Mouse (Mus musculus): ENCODE results near the gene Olfr283. TPM values are rescaled to one million over a fixed set of nuclear protein-coding genes. Genes with fewer than 3 reads are reported as not detected.
"Not testable (repeated sequence)": the region's sequence is repeated elsewhere in the genome, so short reads cannot be mapped to it uniquely, and the experiment has no call there.

Olfr283 gene
- polyA plus RNA-seq (2014; fragmentation: Nextera tagmentation; extraction: Ambion mirVana) = not detected in 2 replicates

DNA sequence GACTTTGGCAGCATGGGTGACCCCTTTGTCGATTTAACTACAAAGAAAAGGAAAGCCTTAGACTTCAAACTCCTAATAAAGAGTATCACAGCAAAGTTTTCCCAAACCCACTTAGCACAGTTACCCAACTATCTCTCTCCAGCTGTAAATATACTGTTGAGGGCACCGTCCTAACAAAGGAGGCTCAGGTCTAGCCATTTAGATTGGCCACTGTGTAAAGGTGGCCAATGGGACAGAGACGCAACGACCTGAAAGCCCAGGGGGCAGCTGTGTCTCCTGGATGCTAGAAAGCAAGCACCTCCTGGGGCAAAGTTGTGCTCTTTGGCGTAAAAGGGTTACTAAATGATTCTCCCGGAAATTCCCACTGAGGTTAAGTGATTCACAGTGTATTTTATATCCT lies at the start of gene Olfr283:
TSS of gene Olfr283 (minus strand) at position 101 of the 400 bp plus-strand sequence.
- Histone ChIP-seq H3K4me2 (ENCODE audit: low read depth, low read length) (no peak within 1 kb of the TSS), H3K9ac (replicated peaks; ENCODE audit: low read length) (no peak within 1 kb of the TSS), H3K4me3 (ENCODE audit: low read depth, low read length) (no peak within 1 kb of the TSS), H3K4me1 (ENCODE audit: control insufficient read depth, insufficient read depth, low read length) (no peaks in the 10 kb centered on the region), H3K9me3 (replicated peaks; ENCODE audit: control insufficient read depth, low read length) (no peaks in the 10 kb centered on the region), H3K27ac (replicated peaks; ENCODE audit: low read depth, low read length) (no peak within 1 kb of the TSS), H3K36me3 (replicated peaks; ENCODE audit: control insufficient read depth, insufficient read depth, low read depth, low read length) (no peaks in the 10 kb centered on the region), H3K27me3 (ENCODE audit: control insufficient read depth, insufficient read depth, low read length) (no peaks in the 10 kb centered on the region)
- ATAC-seq (replicated peaks; ENCODE audit: insufficient number of reproducible peaks, low FRiP score, low TSS enrichment, low read depth) (no peak), DNase-seq (ENCODE audit: low spot score) (no peak)
- 80% methylated on average over 6 of the region's 6 CpGs for WGBS

DNA sequence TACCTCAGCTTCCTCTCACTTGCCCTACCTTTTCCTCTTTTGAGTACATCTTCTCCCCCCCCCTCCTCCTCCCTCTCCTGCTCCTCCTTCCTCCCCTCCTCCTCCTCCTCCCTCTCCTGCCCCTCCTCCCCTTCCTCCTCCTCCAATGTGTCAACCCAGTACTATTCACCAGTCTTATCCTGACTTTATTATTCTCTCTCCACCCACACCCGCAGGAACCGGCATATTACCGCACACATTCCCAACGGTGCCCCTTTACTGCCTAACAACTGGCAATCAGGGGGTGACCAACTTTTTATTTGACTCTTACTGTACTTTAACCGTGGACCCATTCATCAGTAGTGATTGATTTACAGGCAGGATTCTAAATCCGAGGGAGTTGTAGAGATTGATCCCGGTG lies 44.4 kb upstream of the Olfr283 start:
- 91% methylated on average over 7 of the region's 7 CpGs for WGBS
- H3K9me3 ChIP-seq (replicated peaks; ENCODE audit: control insufficient read depth, low read length) = no peaks in the 10 kb centered on the region
- no peak overlapping the region for H3K4me2 ChIP-seq (ENCODE audit: low read depth, low read length)
- H3K4me3 ChIP-seq (ENCODE audit: low read depth, low read length) = no peak overlapping the region
- no peak overlapping the region for H3K9ac ChIP-seq (replicated peaks; ENCODE audit: low read length)
- no peaks in the 10 kb centered on the region for H3K27me3 ChIP-seq (ENCODE audit: control insufficient read depth, insufficient read depth, low read length)
- no peaks in the 10 kb centered on the region for H3K36me3 ChIP-seq (replicated peaks; ENCODE audit: control insufficient read depth, insufficient read depth, low read depth, low read length)
- ATAC-seq (replicated peaks; ENCODE audit: insufficient number of reproducible peaks, low FRiP score, low TSS enrichment, low read depth) (no peak), DNase-seq (ENCODE audit: low spot score) (no peak)
- no peak overlapping the region for H3K27ac ChIP-seq (replicated peaks; ENCODE audit: low read depth, low read length)
- H3K4me1 ChIP-seq (ENCODE audit: control insufficient read depth, insufficient read depth, low read length) = no peaks in the 10 kb centered on the region

DNA sequence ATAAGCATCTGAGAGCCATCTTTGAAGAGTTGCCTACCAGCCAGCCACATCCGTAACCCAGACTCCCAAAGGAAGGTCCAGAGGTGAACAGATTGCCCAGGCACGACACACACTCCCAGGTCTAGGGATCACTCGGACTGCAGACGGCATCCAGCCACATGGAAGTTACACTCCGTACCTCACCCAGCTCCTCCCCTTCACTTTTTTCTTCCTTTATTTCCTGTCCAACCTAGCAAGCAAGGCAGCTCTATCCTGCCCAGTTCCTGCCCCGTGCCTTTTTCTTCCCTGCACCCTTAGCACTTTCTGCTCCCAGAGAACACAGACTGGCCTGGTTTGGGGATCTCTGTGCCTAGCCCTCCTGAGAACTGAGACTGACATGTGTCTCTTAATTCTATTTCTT lies 44.0 kb upstream of the Olfr283 start:
- Histone ChIP-seq H3K4me1 (ENCODE audit: control insufficient read depth, insufficient read depth, low read length) (no peaks in the 10 kb centered on the region), H3K36me3 (replicated peaks; ENCODE audit: control insufficient read depth, insufficient read depth, low read depth, low read length) (no peaks in the 10 kb centered on the region), H3K9me3 (replicated peaks; ENCODE audit: control insufficient read depth, low read length) (no peaks in the 10 kb centered on the region), H3K4me3 (ENCODE audit: low read depth, low read length) (no peak overlapping the region), H3K4me2 (ENCODE audit: low read depth, low read length) (no peak overlapping the region), H3K27me3 (ENCODE audit: control insufficient read depth, insufficient read depth, low read length) (no peaks in the 10 kb centered on the region), H3K9ac (replicated peaks; ENCODE audit: low read length) (no peak overlapping the region), H3K27ac (replicated peaks; ENCODE audit: low read depth, low read length) (no peak overlapping the region)
- no peak for DNase-seq (ENCODE audit: low spot score)
- ATAC-seq (replicated peaks; ENCODE audit: insufficient number of reproducible peaks, low FRiP score, low TSS enrichment, low read depth) = no peak
- 34% methylated on average over 6 of the region's 6 CpGs for WGBS

DNA sequence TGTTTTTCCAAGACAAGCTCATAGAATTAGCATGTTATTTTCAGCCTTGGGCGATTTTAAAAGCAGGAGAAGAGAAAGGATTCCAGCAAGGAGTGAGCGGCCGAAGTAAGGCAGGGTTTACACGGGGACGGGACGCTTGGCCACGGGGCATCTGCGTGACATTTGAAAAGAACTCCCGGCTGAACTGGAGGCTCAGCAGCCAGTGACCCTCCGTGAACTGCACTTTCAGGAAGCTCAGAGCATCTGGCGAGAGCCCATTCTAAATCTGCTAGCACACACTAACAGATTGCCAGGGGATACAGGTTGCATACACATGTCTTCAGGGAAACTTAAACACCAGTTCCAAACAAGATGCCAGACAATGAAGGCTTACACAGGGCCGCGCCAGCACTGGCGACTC lies 43.6 kb upstream of the Olfr283 start:
- Histone ChIP-seq H3K9ac (replicated peaks; ENCODE audit: low read length) (no peak overlapping the region), H3K9me3 (replicated peaks; ENCODE audit: control insufficient read depth, low read length) (no peaks in the 10 kb centered on the region), H3K36me3 (replicated peaks; ENCODE audit: control insufficient read depth, insufficient read depth, low read depth, low read length) (no peaks in the 10 kb centered on the region), H3K27ac (replicated peaks; ENCODE audit: low read depth, low read length) (no peak overlapping the region), H3K4me1 (ENCODE audit: control insufficient read depth, insufficient read depth, low read length) (no peaks in the 10 kb centered on the region), H3K27me3 (ENCODE audit: control insufficient read depth, insufficient read depth, low read length) (no peaks in the 10 kb centered on the region), H3K4me2 (ENCODE audit: low read depth, low read length) (no peak overlapping the region), H3K4me3 (ENCODE audit: low read depth, low read length) (no peak overlapping the region)
- WGBS = 45% methylated on average over 14 of the region's 14 CpGs
- DNase-seq (ENCODE audit: low spot score) = peak; percentile 29
- no peak for ATAC-seq (replicated peaks; ENCODE audit: insufficient number of reproducible peaks, low FRiP score, low TSS enrichment, low read depth)

DNA sequence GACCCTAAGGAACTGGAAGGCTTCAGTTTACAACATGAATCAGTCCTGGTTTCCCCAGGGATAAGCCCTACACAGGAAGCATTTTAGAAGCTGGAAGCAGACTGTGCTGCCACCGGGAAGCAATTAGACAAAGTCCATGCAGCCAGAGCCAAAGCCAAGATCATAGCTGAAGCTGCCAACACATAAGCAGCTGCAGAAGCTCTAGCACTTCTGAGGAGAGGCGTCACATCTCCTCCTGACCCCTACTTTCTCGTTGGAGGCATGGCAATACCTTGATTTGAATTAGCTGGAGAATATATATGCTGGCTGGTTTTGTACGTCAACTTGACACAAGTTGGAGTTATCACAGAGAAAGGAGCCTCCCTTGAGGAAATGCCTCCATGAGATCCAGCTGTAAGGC lies 40.2 kb upstream of the Olfr283 start:
- no peak overlapping the region for H3K9ac ChIP-seq (replicated peaks; ENCODE audit: low read length)
- H3K4me1 ChIP-seq (ENCODE audit: control insufficient read depth, insufficient read depth, low read length) = no peaks in the 10 kb centered on the region
- H3K27ac ChIP-seq (replicated peaks; ENCODE audit: low read depth, low read length) = no peak overlapping the region
- H3K9me3 ChIP-seq (replicated peaks; ENCODE audit: control insufficient read depth, low read length) = no peaks in the 10 kb centered on the region
- H3K36me3 ChIP-seq (replicated peaks; ENCODE audit: control insufficient read depth, insufficient read depth, low read depth, low read length) = no peaks in the 10 kb centered on the region
- WGBS = 39% methylated on average over 4 of the region's 4 CpGs
- DNase-seq (ENCODE audit: low spot score) = peak; percentile 43
- no peak overlapping the region for H3K4me3 ChIP-seq (ENCODE audit: low read depth, low read length)
- no peak for ATAC-seq (replicated peaks; ENCODE audit: insufficient number of reproducible peaks, low FRiP score, low TSS enrichment, low read depth)
- no peak overlapping the region for H3K4me2 ChIP-seq (ENCODE audit: low read depth, low read length)
- H3K27me3 ChIP-seq (ENCODE audit: control insufficient read depth, insufficient read depth, low read length) = no peaks in the 10 kb centered on the region

DNA sequence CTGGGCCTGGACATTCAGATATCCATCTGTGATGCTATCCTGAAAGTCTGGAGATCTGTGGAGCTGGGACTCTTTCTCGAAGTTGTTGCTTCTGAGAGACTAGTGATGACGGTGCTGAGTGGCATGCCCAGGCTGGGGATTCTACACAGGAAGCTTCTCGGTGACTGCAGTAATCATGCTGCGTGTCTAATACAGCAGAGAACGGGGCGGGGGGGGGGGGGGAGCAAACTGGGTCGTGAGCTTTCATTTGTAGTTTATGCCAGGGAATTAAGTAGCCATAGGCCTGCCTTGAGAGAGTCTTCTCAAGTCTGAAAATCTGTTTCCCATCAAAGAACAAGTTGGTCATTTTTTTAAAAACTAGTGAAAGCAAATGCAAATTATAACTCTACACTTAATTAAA lies 37.4 kb upstream of the Olfr283 start:
- H3K4me1 ChIP-seq (ENCODE audit: control insufficient read depth, insufficient read depth, low read length) = no peaks in the 10 kb centered on the region
- no peak overlapping the region for H3K4me3 ChIP-seq (ENCODE audit: low read depth, low read length)
- ATAC-seq (replicated peaks; ENCODE audit: insufficient number of reproducible peaks, low FRiP score, low TSS enrichment, low read depth) (no peak), DNase-seq (ENCODE audit: low spot score) (no peak)
- no peaks in the 10 kb centered on the region for H3K27me3 ChIP-seq (ENCODE audit: control insufficient read depth, insufficient read depth, low read length)
- WGBS = 63% methylated on average over 7 of the region's 7 CpGs
- no peaks in the 10 kb centered on the region for H3K9me3 ChIP-seq (replicated peaks; ENCODE audit: control insufficient read depth, low read length)
- H3K27ac ChIP-seq (replicated peaks; ENCODE audit: low read depth, low read length) = no peak overlapping the region
- H3K9ac ChIP-seq (replicated peaks; ENCODE audit: low read length) = no peak overlapping the region
- no peak overlapping the region for H3K4me2 ChIP-seq (ENCODE audit: low read depth, low read length)
- no peaks in the 10 kb centered on the region for H3K36me3 ChIP-seq (replicated peaks; ENCODE audit: control insufficient read depth, insufficient read depth, low read depth, low read length)

DNA sequence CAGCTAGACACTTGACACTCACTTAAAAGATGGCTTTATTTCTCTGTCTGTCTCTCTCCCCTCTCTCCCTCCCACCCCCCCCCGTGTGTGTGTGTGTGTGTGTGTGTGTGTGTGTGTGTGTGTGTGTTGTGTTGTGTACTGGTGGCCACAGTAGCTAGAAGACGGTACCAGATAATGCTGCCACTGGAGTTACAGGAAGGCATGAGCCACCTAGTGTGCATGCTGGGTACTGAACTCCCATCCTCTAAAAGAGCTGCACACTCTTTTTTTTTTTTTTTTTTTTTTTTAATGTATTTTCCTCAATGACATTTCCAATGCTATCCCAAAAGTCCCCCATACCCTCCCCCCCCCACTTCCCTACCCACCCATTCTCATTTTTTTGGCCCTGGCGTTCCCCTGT lies 36.5 kb upstream of the Olfr283 start:
- H3K36me3 ChIP-seq (replicated peaks; ENCODE audit: control insufficient read depth, insufficient read depth, low read depth, low read length); H3K9ac ChIP-seq (replicated peaks; ENCODE audit: low read length); H3K27ac ChIP-seq (replicated peaks; ENCODE audit: low read depth, low read length); H3K27me3 ChIP-seq (ENCODE audit: control insufficient read depth, insufficient read depth, low read length); H3K4me3 ChIP-seq (ENCODE audit: low read depth, low read length); H3K4me1 ChIP-seq (ENCODE audit: control insufficient read depth, insufficient read depth, low read length); H3K4me2 ChIP-seq (ENCODE audit: low read depth, low read length); H3K9me3 ChIP-seq (replicated peaks; ENCODE audit: control insufficient read depth, low read length); ATAC-seq (replicated peaks; ENCODE audit: insufficient number of reproducible peaks, low FRiP score, low TSS enrichment, low read depth): not testable (repeated sequence)
- WGBS = 13% methylated on average over 2 of the region's 3 CpGs
- DNase-seq (ENCODE audit: low spot score) = peak; percentile 48

DNA sequence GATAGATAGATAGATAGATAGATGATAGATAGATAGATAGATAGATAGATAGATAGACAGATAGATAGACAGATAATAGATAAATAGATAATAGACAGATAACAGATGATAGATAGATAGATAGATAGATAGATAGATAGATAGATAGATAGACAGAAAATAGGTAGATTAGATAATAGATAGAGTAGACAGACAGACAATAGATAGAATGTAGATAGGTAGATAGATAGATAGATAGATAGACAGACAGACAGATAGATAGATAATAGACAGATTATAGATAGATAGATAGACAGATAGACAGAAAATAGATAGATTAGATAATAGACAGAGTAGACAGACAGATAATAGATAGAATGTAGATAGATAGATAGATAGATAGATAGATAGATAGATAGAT lies 36.1 kb upstream of the Olfr283 start:
- H3K4me2 ChIP-seq (ENCODE audit: low read depth, low read length); H3K9me3 ChIP-seq (replicated peaks; ENCODE audit: control insufficient read depth, low read length); H3K27me3 ChIP-seq (ENCODE audit: control insufficient read depth, insufficient read depth, low read length); H3K9ac ChIP-seq (replicated peaks; ENCODE audit: low read length); H3K4me1 ChIP-seq (ENCODE audit: control insufficient read depth, insufficient read depth, low read length); H3K27ac ChIP-seq (replicated peaks; ENCODE audit: low read depth, low read length); H3K36me3 ChIP-seq (replicated peaks; ENCODE audit: control insufficient read depth, insufficient read depth, low read depth, low read length); DNase-seq (ENCODE audit: low spot score); H3K4me3 ChIP-seq (ENCODE audit: low read depth, low read length); ATAC-seq (replicated peaks; ENCODE audit: insufficient number of reproducible peaks, low FRiP score, low TSS enrichment, low read depth): not testable (repeated sequence)

Measured in embryonic facial prominence, embryonic 11.5 days (tissue).